25 mouse cellular contexts compared by ENCODE assay signal in the genomic region with DNA sequence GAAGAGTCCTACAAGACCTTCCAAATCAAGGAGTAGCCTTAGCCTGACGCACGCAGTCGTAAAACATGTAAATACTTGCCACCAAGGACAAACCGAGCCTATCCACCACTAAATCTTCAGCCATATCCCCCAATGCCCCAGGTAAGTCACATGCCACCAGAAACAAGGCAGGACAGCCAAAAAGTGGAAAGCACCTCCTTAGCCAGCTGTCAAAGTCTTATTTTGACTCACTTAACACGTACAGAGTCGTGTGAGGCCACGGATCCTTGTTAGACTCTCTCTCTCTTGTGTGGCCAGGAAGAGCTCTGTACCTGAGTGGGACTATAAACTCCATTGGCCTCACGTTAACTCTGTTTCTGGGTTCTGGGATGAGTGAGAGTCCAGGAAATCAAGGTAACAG. TPM values are rescaled to one million over a fixed set of nuclear protein-coding genes. Genes with fewer than 3 reads are reported as not detected.
"Had no signal": no experiment of that assay in that cellular context is flagged by ENCODE, and none has a peak within 500 bp of the region (broad histone marks: within the 10 kb centered on the region; RNA-seq: fewer than 3 reads in every experiment).

No protein-coding gene starts in this region.

- DNase-seq: retina, postnatal 1 day; right cerebral cortex, adult 18-20 months; right cerebral cortex, postnatal 14 days; right cerebral cortex, postnatal 25 days; right cerebral cortex, postnatal 4 days; spleen, adult 18-20 months; thymus, adult 18-20 months; thymus, adult 2 months; thymus, postnatal 14 days; thymus, postnatal 25 days; thymus, postnatal 36 days; thymus, postnatal 4 days had no signal

- H3K9ac ChIP-seq: neural tube, embryonic 13.5 days; neural tube, embryonic 15.5 days; stomach, embryonic 15.5 days had no signal

- H3K27ac ChIP-seq: neural tube, embryonic 13.5 days; neural tube, embryonic 15.5 days; stomach, embryonic 15.5 days; stomach, postnatal 0 days had no signal

- H3K4me2 ChIP-seq: neural tube, embryonic 13.5 days; neural tube, embryonic 15.5 days; stomach, embryonic 15.5 days had no signal

- H3K9me3 ChIP-seq: neural tube, embryonic 13.5 days; neural tube, embryonic 15.5 days; stomach, embryonic 15.5 days had no signal

- H3K36me3 ChIP-seq: neural tube, embryonic 13.5 days; neural tube, embryonic 15.5 days; stomach, embryonic 15.5 days had no signal

- H3K4me3 ChIP-seq: neural tube, embryonic 13.5 days; neural tube, embryonic 15.5 days; stomach, embryonic 15.5 days had no signal

- H3K4me1 ChIP-seq: neural tube, embryonic 15.5 days; stomach, embryonic 15.5 days had no signal

RNA-seq across cellular contexts. Expression of a gene that starts 20.0 kb away (rescaled TPM):
- total RNA-seq: neutrophil, adult 5-6 weeks had no signal
- polyA plus RNA-seq: spleen, adult 2 months; testis, adult 2 months had no signal

RNA-seq across cellular contexts. Expression of a gene that starts 49.9 kb away (rescaled TPM):
- total RNA-seq: neutrophil, adult 5-6 weeks had no signal
- polyA plus RNA-seq: neural tube, embryonic 13.5 days; neural tube, embryonic 14.5 days; neural tube, embryonic 15.5 days; small intestine, adult 2 months; spleen, adult 2 months; stomach, embryonic 14.5 days; stomach, embryonic 15.5 days; stomach, embryonic 16.5 days; stomach, postnatal 0 days; testis, adult 2 months; thymus, adult 2 months; thymus, postnatal 0 days; urinary bladder, adult 2 months had no signal
